Mouse (Mus musculus) layer of hippocampus, adult 2 months (tissue): ENCODE measurements around the gene Thap2. TPM values are rescaled to one million over a fixed set of nuclear protein-coding genes. Genes with fewer than 3 reads are reported as not detected.

Source experiments
- DNase-seq, 2 experiments: peaks; one replicate each; pipeline ENCODE4 v3.0.0; 2022; ENCODE audit warnings: low spot score in 2 of 2
- H3K27ac ChIP-seq: fragments of 200-600 bp; 2 replicates; pipeline ENCODE4 v1.8.1; 2022
- H3K4me3 ChIP-seq: fragments of 200-600 bp; 2 replicates; pipeline ENCODE4 v1.8.1; 2022; ENCODE audit warnings: mild to moderate bottlenecking
- CTCF ChIP-seq: fragments of 200-600 bp; conservative IDR thresholded peaks from 2 replicates; pipeline ENCODE4 v1.8.1; 2022; ENCODE audit warnings: antibody characterized with exemption, mild to moderate bottlenecking, moderate library complexity
- total RNA-seq, 2 experiments: library from RNA; stranded (reverse); gene quantifications; 2 replicates each; pipeline ENCODE4 v1.2.3; 2021

Thap2 gene
- total RNA-seq, 2 experiments from 2014 or later = 15.3 to 15.5 TPM

DNA sequence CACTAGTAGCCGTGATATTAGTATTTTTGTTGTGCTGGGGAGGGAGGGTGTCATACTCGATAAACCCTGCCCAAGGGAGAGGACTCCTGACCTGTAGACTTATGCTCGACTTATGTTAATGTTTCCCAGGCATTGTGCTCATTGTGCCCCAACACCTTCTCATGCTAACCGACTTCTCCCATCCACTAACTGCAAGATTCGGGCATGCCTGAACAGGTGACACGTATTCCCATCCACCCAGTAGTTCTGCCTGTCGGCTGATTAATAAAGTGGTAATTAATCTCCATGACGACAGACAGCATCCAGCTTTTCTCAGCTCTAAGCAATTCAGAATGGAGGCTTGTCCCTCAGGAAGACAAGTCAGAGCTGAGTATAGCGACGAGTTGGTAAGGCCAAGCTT, 35.2 kb downstream of the Thap2 start:
- no peak for TF ChIP-seq CTCF
- H3K27ac ChIP-seq = no peak overlapping the region
- DNase-seq = no peak
- H3K4me3 ChIP-seq = no peak overlapping the region

- no peak for TF ChIP-seq CTCF
- no peak overlapping the region for H3K27ac ChIP-seq
- H3K4me3 ChIP-seq = no peak overlapping the region
- no peak for DNase-seq
Observed at GRCm38 (mm10) chr10:115348131-115348530, 36.1 kb downstream of the Thap2 start.

DNA sequence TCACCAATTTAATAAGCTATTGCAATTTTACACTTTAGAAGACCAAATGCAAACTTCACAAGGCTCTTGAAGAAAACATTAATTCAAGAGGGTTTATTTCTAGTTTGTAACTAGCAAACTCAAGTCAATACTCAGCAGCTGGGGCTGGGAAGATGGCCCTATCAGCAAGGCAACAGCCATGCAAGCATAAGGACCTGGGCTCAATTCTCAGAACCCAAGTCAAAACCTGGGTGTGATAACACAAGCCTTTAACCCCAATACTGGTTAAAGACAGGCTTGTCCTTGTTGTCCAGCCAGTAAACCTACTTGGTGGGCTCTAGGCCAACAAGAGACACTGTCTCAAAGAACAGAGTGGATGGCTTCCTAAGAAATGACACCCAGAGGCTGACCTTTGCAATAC, 37.8 kb downstream of the Thap2 start:
- Histone ChIP-seq H3K27ac (no peak overlapping the region), H3K4me3 (no peak overlapping the region)
- no peak for DNase-seq
- no peak for TF ChIP-seq CTCF

DNA sequence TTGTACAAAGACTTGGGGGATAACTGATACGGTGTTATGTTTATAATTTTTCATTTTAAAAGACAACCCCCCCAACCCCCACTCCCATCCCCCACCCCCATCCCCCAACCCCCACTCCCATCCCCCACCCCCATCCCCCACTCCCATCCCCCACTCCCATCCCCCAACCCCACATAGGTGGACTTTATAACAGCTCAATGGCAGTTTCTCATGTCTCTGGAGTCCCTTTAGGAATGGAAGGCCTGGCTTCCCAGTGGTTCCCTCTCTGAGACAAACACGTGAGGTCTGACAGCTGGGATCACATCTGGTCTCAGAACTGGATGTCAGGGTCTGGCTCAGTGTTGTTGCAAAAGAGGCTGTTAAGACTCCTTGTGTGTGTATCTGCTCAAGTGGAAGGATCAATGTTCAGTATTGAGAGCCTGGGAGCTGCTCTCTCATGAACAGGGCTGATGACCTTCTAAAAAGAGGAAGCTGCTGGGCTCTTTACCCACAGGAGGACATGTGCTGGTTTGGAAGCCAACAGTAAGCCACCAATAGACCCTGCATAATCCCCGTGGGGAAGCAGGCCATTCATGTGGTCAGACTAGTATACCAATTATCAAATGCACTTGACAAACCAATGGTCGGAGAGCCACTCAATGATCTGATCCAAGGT, 41.3 kb downstream of the Thap2 start:
- no peak overlapping the region for H3K27ac ChIP-seq
- DNase-seq = no peak
- TF ChIP-seq CTCF = no peak
- no peak overlapping the region for H3K4me3 ChIP-seq

DNA sequence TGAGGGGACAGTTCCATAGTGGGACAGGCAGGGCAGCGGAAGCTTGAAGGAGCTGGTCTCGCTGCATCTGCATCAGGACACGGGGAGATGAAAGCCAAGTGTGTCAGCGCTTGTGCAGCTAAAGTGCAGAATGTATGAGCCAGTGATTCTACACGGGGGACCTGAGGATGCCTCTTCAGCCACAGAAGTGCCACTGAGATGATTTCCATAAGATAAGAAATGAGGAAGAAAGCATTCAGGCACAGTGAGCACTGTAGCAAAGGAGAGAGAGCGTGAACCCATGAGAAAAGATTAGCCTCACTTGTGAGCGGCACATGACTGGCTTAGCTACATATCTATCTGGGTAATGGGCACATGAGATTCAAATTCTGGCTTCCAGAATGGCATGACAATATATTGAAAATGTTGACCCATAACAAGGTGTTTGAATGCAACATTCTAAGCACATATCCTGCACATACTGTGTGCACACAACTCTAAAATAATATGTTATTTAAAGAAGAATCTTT, 44.4 kb downstream of the Thap2 start:
- Histone ChIP-seq H3K4me3 (no peak overlapping the region), H3K27ac (no peak overlapping the region)
- no peak for TF ChIP-seq CTCF
- DNase-seq = no peak

DNA sequence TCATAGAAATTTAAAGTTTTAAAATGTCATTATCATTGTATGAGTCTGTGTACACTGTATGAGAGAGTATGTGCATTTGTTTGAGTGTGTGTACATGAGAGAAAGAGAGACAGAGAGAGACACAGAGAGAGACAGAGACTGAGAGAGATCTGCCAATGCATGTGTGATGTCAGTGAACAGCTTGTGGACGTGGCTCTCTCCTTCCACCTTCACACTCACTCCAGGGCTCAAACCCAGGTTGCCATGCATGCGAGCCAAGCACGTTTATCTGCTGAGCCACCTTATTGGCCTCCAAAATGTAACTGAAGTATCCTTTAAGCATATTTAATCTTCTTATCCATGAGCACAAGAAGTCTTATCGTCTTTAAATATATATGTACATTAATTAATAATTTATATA, 47.3 kb downstream of the Thap2 start:
- H3K4me3 ChIP-seq = no peak overlapping the region
- no peak overlapping the region for H3K27ac ChIP-seq
- no peak for DNase-seq
- no peak for TF ChIP-seq CTCF

DNA sequence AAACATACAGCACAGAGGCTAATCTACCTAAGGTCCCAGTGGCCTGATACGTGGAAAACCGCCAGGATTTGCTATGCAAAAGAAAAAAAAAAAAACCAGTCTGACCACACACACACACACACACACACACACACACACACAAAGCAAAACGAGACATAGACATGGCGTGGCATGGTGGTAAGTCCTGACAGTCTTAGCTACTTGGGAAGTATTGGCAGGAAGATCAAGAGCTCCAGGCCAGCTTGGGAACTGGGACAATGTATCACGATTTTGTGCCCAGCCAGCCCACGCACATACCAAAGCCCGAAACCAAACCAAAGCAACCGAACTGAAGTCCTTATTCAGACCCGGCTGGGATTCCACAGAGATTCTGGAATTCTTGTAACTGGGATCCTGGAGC, 50.7 kb downstream of the Thap2 start:
- no peak overlapping the region for H3K4me3 ChIP-seq
- DNase-seq = no peak
- no peak for TF ChIP-seq CTCF

GRCm38 (mm10) chr10:115332997-115333396, 51.2 kb downstream of the Thap2 start:
- Histone ChIP-seq H3K27ac (no peak overlapping the region), H3K4me3 (no peak overlapping the region)
- TF ChIP-seq CTCF = no peak
- DNase-seq = no peak

More for the DNA sequence above, 50.7 kb downstream of the Thap2 start:
- H3K27ac ChIP-seq = no peak overlapping the region

DNA sequence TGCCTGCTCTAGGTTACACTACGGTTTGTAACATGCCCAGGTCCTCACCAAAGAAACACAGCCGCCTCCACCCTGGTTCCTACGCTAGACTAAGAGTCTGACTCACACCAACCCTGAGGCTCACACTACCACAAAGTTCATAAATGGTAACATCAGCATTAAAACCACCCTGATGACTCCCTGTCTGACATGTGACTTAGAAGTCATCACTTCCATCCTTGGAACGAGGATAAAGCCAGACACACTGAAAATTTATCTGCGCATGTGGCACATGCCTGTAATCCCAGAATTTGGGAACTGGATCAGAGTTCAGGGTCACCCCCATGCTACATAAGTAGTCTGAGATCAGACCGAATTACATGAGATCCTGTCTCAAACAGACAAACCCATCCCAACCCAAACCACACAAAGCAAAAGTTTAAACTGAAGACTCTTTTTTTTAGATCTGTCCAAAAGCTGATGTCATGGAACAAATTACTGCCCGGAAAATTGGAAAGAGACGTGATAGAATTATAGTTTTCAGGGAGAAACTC, 51.8 kb downstream of the Thap2 start:
- Histone ChIP-seq H3K4me3 (no peak overlapping the region), H3K27ac (no peak overlapping the region)
- DNase-seq = no peak
- no peak for TF ChIP-seq CTCF

DNA sequence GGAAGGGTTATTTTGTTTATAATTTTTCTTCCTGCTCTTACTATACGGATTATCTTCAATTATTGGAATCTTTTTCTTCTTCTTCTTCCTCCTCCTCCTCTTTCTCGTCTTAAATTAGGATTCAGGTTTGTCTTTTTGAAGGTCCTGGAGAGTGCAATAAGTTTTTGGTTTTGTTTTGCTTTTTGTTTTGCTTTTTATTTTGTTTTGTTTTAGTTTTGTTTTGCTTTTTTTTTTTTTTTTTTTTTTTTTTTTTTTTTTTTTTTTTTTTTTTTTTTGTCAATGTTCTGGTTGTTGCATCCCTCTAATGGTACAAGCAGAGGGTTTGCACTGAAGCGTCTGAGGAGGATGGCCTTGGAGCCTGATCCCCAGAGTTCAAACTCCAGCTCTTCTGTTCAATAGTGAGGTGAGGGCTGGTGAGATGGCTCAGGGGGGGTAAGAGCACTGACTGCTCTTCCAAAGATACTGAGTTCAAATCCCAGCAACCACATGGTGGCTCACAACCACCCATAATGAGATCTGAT, 55.2 kb downstream of the Thap2 start:
- TF ChIP-seq CTCF = no peak
- no peak overlapping the region for H3K4me3 ChIP-seq
- no peak for DNase-seq
- no peak overlapping the region for H3K27ac ChIP-seq

- DNase-seq = no peak
- H3K27ac ChIP-seq = no peak overlapping the region
- TF ChIP-seq CTCF = no peak
Observed at GRCm38 (mm10) chr10:115328514-115328913, 55.7 kb downstream of the Thap2 start.

DNA sequence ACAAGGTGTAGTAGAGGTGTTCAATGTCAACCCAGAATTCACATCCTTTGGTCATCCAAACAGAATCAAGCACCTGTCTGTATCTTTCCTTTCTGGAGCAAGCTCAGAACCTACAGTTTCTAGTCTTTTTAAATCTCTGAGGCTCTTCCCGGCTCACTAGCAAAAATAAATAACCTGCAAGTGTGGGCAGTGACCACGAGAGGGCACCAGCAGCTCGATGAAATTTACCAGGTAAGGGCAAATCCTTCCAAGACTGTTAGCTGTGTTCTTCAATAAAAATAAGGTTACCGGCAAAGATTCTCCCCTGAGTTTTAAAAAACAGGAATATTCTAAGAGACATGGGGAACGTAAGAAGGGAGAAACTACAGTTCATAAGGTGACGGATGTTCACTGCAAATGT, 60.9 kb downstream of the Thap2 start:
- Histone ChIP-seq H3K27ac (no peak overlapping the region), H3K4me3 (no peak overlapping the region)
- DNase-seq = peak; percentile 71 to 79
- peak; percentile 93 for TF ChIP-seq CTCF

More at GRCm38 (mm10) chr10:115328514-115328913, 55.7 kb downstream of the Thap2 start:
- H3K4me3 ChIP-seq = no peak overlapping the region

- DNase-seq = no peak
- no peak for TF ChIP-seq CTCF
Observed at GRCm38 (mm10) chr10:115321317-115322035, 62.8 kb downstream of the Thap2 start.

More at GRCm38 (mm10) chr10:115321317-115322035, 62.8 kb downstream of the Thap2 start:
- H3K27ac ChIP-seq = no peak overlapping the region
- no peak overlapping the region for H3K4me3 ChIP-seq

Other genes starting within 250 kb of the Thap2 start
- gene Tph2, start 199.4 kb downstream of the Thap2 start, total RNA-seq = under 1 TPM; 0.36 to 0.56 TPM
- 10 to 100 TPM; 59.2 to 67.2 TPM for gene Tbc1d15, start 133.0 kb downstream of the Thap2 start, total RNA-seq
- 10 to 100 TPM; 55.2 to 57.2 TPM for gene Rab21, start 68.8 kb downstream of the Thap2 start, total RNA-seq
- 10 to 100 TPM; 42.0 to 42.7 TPM for gene Tmem19, start 21.9 kb downstream of the Thap2 start, total RNA-seq
- 10 to 100 TPM; 51.9 to 54.9 TPM for gene Zfc3h1, start 516 bp upstream of the Thap2 start, total RNA-seq
- gene A930009A15Rik, start 185.5 kb upstream of the Thap2 start, total RNA-seq = under 1 TPM in 1 of 2 experiments, not detected in 1; 0.61 TPM
- 1 to 10 TPM; 1.4 to 2.3 TPM for gene Lgr5, start 203.3 kb upstream of the Thap2 start, total RNA-seq